Mouse (Mus musculus) ES-E14 (cell line): Measurements from ENCODE around the gene Ddx46. TPM values are rescaled to one million over a fixed set of nuclear protein-coding genes. Genes with fewer than 3 reads are reported as not detected.
A peak's percentile ranks its signal among the peaks of the same experiment; 100 is the strongest.
"Not testable (repeated sequence)": the region's sequence is repeated elsewhere in the genome, so short reads cannot be mapped to it uniquely, and the experiment has no call there.

Source experiments
- DNase-seq: peaks from one replicate; pipeline ENCODE4 v3.0.0-alpha.2; 2013; ENCODE audit warnings: low read depth, low spot score
- H3K27ac ChIP-seq: 2 replicates; pipeline ENCODE4 v1.5.1; 2012; ENCODE audit warnings: low read depth, mild to moderate bottlenecking, low read length, moderate library complexity, mixed read lengths; ENCODE audit not compliant: poor library complexity, insufficient read depth, severe bottlenecking
- H3K36me3 ChIP-seq: 2 replicates; pipeline ENCODE4 v1.6.1; 2012; ENCODE audit warnings: mild to moderate bottlenecking, low read length, moderate library complexity, mixed read lengths; ENCODE audit not compliant: control insufficient read depth, poor library complexity, insufficient read depth, severe bottlenecking
- H3K4me1 ChIP-seq, 2 experiments: fragments of 150-350 bp in 1 of 2; sonication (generic) in 1 of 2; 2 replicates each; pipeline ENCODE4 v1.6.1; 2012; ENCODE audit warnings: low read length in 2 of 2, mild to moderate bottlenecking in 1 of 2, mixed read lengths in 1 of 2; ENCODE audit not compliant: control insufficient read depth in 2 of 2, insufficient read depth in 2 of 2, poor library complexity in 1 of 2
- H3K4me3 ChIP-seq, 2 experiments: fragments of 150-350 bp in 1 of 2; sonication (generic) in 1 of 2; 2 replicates each; pipeline ENCODE4 v1.5.1; 2012; ENCODE audit warnings: low read length in 2 of 2, low read depth in 1 of 2, mild to moderate bottlenecking in 1 of 2, mixed read lengths in 1 of 2; ENCODE audit not compliant: insufficient read depth in 1 of 2, poor library complexity in 1 of 2, severe bottlenecking in 1 of 2
- H3K9ac ChIP-seq: 2 replicates; pipeline ENCODE4 v1.6.1; 2012; ENCODE audit warnings: low read depth, mild to moderate bottlenecking, low read length, mixed read lengths; ENCODE audit not compliant: poor library complexity, insufficient read depth, severe bottlenecking
- H3K9me3 ChIP-seq: fragments of 150-350 bp; sonication (generic); 2 replicates; pipeline ENCODE4 v1.6.1; 2012; ENCODE audit warnings: low read depth, mild to moderate bottlenecking, low read length; ENCODE audit not compliant: control insufficient read depth, insufficient read depth
- CHD2 ChIP-seq: IDR thresholded peaks from 2 replicates; pipeline ENCODE4 v1.6.1; 2014; ENCODE audit warnings: mild to moderate bottlenecking, low read depth, low read length, inconsistent platforms
- HCFC1 ChIP-seq: IDR thresholded peaks from 2 replicates; pipeline ENCODE4 v1.6.1; 2012; ENCODE audit warnings: low read length, inconsistent platforms, borderline replicate concordance; ENCODE audit not compliant: insufficient read depth
- MAFK ChIP-seq: IDR thresholded peaks from 2 replicates; pipeline ENCODE4 v1.6.1; 2014; ENCODE audit warnings: mild to moderate bottlenecking, low read depth, low read length, inconsistent platforms; ENCODE audit not compliant: insufficient read depth
- ZC3H11A ChIP-seq: IDR thresholded peaks from 2 replicates; pipeline ENCODE4 v1.6.1; 2012; ENCODE audit warnings: low read depth, mild to moderate bottlenecking, inconsistent platforms, low read length, borderline replicate concordance
- ZNF384 ChIP-seq: IDR thresholded peaks from 2 replicates; pipeline ENCODE4 v1.6.1; 2012; ENCODE audit warnings: low read depth, low read length, inconsistent platforms
- in situ Hi-C, 2 experiments: fragments of 600-800 bp; cut with MboI; formaldehyde crosslinking; loops; one replicate each; pipeline ENCODE4 v1.15.1; 2025; ENCODE audit warnings: low sequenced_read_pairs in 2 of 2, inconsistent platforms in 1 of 2; ENCODE audit not compliant: unreplicated experiment in 2 of 2
- total RNA-seq: library from RNA; depleted of rRNA; stranded (reverse); fragments of 300-350 nt; gene quantifications from 2 replicates; pipeline ENCODE4 v1.2.3, GENCODE M21; 2012

The Ddx46 gene
- total RNA-seq, 1 experiment, result 56.4 TPM

- TF ChIP-seq MAFK, result no peak
- no peak for TF ChIP-seq ZC3H11A
- no peak for TF ChIP-seq CHD2
- no peak for TF ChIP-seq HCFC1
- no peak for TF ChIP-seq ZNF384
- no peak for DNase-seq
- Histone ChIP-seq H3K27ac (peak overlapping the region; percentile 96), H3K36me3 (peaks cover 2% of the 10 kb centered on the region; the same call in 1 of the 2 replicates), H3K4me3 (peak overlapping the region; percentile 83 to 100), H3K4me1 (peaks cover 4 to 12% of the 10 kb centered on the region in 2 experiments; a peak in 2 of 4 replicates), H3K9me3 (no peaks in the 10 kb centered on the region), H3K9ac (peak overlapping the region; percentile 100)
- in situ Hi-C loops, result no loop called here
Observed at GRCm38 (mm10) chr13:55693243-55693721, 58.5 kb downstream of the Ddx46 start.

GRCm38 (mm10) chr13:55694110-55694509, 59.3 kb downstream of the Ddx46 start:
- Histone ChIP-seq H3K9ac (peak overlapping the region; percentile 100), H3K36me3 (peaks cover 5% of the 10 kb centered on the region; the same call in 1 of the 2 replicates), H3K9me3 (no peaks in the 10 kb centered on the region), H3K27ac (no peak overlapping the region), H3K4me3 (peak overlapping the region; percentile 83 to 100), H3K4me1 (peaks cover 4 to 15% of the 10 kb centered on the region in 2 experiments; a peak in 2 of 4 replicates)
- in situ Hi-C loops, result no loop called here
- TF ChIP-seq ZC3H11A (no peak), CHD2 (no peak), HCFC1 (no peak), MAFK (no peak), ZNF384 (no peak)
- no peak for DNase-seq

- H3K9me3 ChIP-seq, in situ Hi-C loops, H3K4me3 ChIP-seq, H3K27ac ChIP-seq, DNase-seq, H3K9ac ChIP-seq: not testable (repeated sequence)
- Histone ChIP-seq H3K36me3 (peaks cover 10% of the 10 kb centered on the region), H3K4me1 (peaks cover 4 to 15% of the 10 kb centered on the region in 2 experiments; a peak in 2 of 4 replicates)
- peak; percentile 57; the same call in 1 of the 2 replicates for TF ChIP-seq ZNF384
Observed at GRCm38 (mm10) chr13:55695989-55696388, 61.2 kb downstream of the Ddx46 start.

GRCm38 (mm10) chr13:55704301-55704700, 69.5 kb downstream of the Ddx46 start:
- no peak for DNase-seq
- Histone ChIP-seq H3K4me3 (no peak overlapping the region), H3K9me3 (no peaks in the 10 kb centered on the region), H3K4me1 (peaks cover 3 to 5% of the 10 kb centered on the region in 2 experiments; a peak in 1 of 4 replicates), H3K27ac (no peak overlapping the region), H3K9ac (no peak overlapping the region), H3K36me3 (peaks cover 10% of the 10 kb centered on the region)
- no peak for TF ChIP-seq MAFK
- no peak for TF ChIP-seq HCFC1
- no peak for TF ChIP-seq CHD2
- no peak for TF ChIP-seq ZNF384
- in situ Hi-C loops, result no loop called here

GRCm38 (mm10) chr13:55712846-55713245, 78.0 kb downstream of the Ddx46 start:
- no peak for TF ChIP-seq MAFK
- no peak for TF ChIP-seq ZC3H11A
- no peak for TF ChIP-seq ZNF384
- no peak for TF ChIP-seq HCFC1
- TF ChIP-seq CHD2, result no peak

More at GRCm38 (mm10) chr13:55712846-55713245, 78.0 kb downstream of the Ddx46 start:
- no peak overlapping the region for H3K27ac ChIP-seq
- no peak overlapping the region for H3K9ac ChIP-seq
- peaks cover 0 to 2% of the 10 kb centered on the region in 2 experiments; a peak in 1 of 4 replicates for H3K4me1 ChIP-seq
- no peaks in the 10 kb centered on the region for H3K36me3 ChIP-seq
- H3K9me3 ChIP-seq, result no peaks in the 10 kb centered on the region
- in situ Hi-C loops, result no loop called here
- DNase-seq, result no peak
- H3K4me3 ChIP-seq, result no peak overlapping the region
